24 mouse cellular contexts compared by ENCODE assay signal in genomic region chr6:48597233-48597625, GRCm38 (mm10). TPM values are rescaled to one million over a fixed set of nuclear protein-coding genes. Genes with fewer than 3 reads are reported as not detected.
"Had no signal": no experiment of that assay in that cellular context is flagged by ENCODE, and none has a peak within 500 bp of the region (broad histone marks: within the 10 kb centered on the region; RNA-seq: fewer than 3 reads in every experiment).

No protein-coding gene starts in this region.

- DNase-seq: kidney, adult 18-20 months; kidney, postnatal 25 days; layer of hippocampus, adult 9-11 months; layer of hippocampus, postnatal 36 days; left cerebral cortex, postnatal 4 days; lung, postnatal 14 days; right cerebral cortex, postnatal 25 days; thymus, adult 2 months; thymus, postnatal 25 days had no signal

- H3K27me3 ChIP-seq: intestine, embryonic 15.5 days; lung, embryonic 15.5 days; midbrain, embryonic 15.5 days; neural tube, embryonic 13.5 days had no signal

- H3K27ac ChIP-seq: intestine, embryonic 15.5 days; lung, embryonic 15.5 days; macrophage; midbrain, embryonic 15.5 days; neural tube, embryonic 13.5 days had no signal

- H3K4me2 ChIP-seq: intestine, embryonic 15.5 days; liver, embryonic 11.5 days; lung, embryonic 15.5 days; midbrain, embryonic 15.5 days; neural tube, embryonic 13.5 days had no signal

- H3K4me3 ChIP-seq: intestine, embryonic 15.5 days; lung, embryonic 15.5 days; midbrain, embryonic 15.5 days; neural tube, embryonic 13.5 days had no signal

RNA-seq across cellular contexts. Expression of gene Gm44965, which starts 3.5 kb away (rescaled TPM):
- total RNA-seq: layer of hippocampus, adult 18-20 months; layer of hippocampus, postnatal 36 days; left cerebral cortex, postnatal 10 days; left cerebral cortex, postnatal 4 days had no signal
- polyA plus RNA-seq: intestine, embryonic 15.5 days; kidney, embryonic 16.5 days; limb, embryonic 14.5 days; liver, embryonic 11.5 days; liver, embryonic 16.5 days; lung, embryonic 15.5 days; macrophage; midbrain, embryonic 15.5 days; neural tube, embryonic 13.5 days; small intestine, adult 2 months; thymus, adult 2 months; urinary bladder, adult 2 months had no signal

RNA-seq across cellular contexts. Expression of gene Gm45021, which starts 7.8 kb away (rescaled TPM):
- total RNA-seq: layer of hippocampus, adult 18-20 months; layer of hippocampus, postnatal 36 days; left cerebral cortex, postnatal 10 days; left cerebral cortex, postnatal 4 days; monocyte, adult 5-6 weeks had no signal
- polyA plus RNA-seq: intestine, embryonic 15.5 days; kidney, embryonic 16.5 days; liver, embryonic 11.5 days; liver, embryonic 16.5 days; lung, embryonic 15.5 days; macrophage; midbrain, embryonic 15.5 days; neural tube, embryonic 13.5 days; small intestine, adult 2 months; stomach, embryonic 16.5 days; thymus, adult 2 months had no signal

RNA-seq across cellular contexts. Expression of gene Rarres2, which starts 24.6 kb away (rescaled TPM):
- total RNA-seq: monocyte, adult 5-6 weeks had no signal
- polyA plus RNA-seq: macrophage had no signal
